Mouse (Mus musculus) spleen, adult 12 weeks (tissue): Measurements from ENCODE around the gene Ttyh3.
A peak's percentile ranks its signal among the peaks of the same experiment; 100 is the strongest.

Experiments
- DNase-seq: peaks from one replicate; pipeline ENCODE4 v3.0.0; 2022; ENCODE audit warnings: low spot score

The Ttyh3 gene

DNA sequence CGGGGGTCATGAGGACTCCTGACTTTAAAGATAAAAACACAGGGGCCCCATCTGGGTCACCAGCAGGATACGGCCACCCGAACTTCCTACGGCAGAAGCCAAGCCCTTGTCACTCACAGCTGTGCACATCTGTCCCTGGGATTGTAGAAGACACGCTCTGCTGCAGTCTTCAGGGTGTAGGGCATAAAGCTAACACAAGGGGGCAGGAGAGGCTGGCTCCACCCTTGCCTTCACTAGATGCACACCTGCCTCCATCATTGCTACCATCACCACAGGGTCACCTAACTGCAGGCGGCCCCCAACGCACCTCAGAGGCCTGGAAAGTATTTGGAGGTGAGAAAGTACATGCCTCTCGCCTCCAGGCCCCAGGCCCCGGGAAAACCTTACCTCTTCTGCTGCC is 19.8 kb downstream of the Ttyh3 start:
- DNase-seq: no peak

DNA sequence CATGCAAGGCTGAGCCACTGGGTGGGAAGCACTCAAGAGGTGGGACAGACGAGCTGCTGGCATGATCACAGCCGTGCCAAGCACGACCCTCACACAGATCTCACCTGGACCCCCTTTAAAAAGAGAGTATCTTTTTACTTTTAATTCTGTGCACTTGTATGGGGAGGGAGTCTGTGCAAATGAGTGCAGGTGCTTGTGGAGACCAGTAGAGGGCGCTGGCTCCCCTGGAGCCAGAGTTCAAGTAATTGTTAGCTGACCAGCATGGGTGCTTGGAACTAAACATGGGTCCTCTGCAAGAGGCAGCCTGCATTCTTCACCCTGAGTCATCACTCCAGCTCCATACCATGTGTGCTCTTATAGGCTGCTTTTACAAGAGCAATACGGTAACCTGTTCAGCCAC is 21.3 kb downstream of the Ttyh3 start:
- DNase-seq: no peak

DNA sequence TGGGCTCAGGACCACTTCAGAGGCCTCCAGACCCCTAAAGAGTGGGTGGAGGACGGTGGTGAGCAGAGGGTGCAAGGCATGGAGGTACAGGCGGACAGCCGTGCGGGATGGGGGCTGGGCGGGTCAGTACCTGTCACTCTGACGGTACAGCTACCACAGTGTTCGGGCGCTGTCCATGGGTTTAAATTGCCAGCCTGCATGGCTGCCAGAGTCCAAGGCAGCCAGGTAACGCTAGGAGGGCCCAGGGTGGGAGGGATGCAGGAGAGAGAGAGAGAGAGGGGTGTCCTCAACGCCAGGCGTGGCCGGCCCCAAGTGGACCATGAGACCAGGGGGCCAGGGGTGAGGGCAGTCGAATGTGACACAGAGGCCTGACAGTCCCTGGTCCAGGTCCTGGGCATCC is 23.9 kb downstream of the Ttyh3 start:
- DNase-seq: no peak

DNA sequence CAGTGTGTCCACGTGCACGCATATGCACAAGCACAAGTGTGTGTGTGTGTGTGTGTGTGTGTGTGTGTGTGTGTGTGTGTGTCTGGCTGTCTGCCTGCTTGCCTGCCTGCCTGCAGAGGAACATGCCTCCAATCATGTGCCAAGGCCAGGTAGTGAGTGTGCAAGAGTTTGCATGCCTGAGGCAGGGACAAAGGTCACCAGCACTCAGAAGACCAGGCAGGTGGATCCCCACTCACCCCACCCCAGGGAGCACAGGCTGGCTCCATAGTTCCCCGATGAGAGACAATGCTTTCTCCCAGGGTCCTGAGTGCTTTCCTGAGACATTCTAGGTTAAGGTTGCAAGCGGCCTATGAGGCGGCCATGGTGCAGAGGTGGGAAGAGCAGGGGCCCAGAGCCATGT is 24.6 kb downstream of the Ttyh3 start:
- DNase-seq: no peak

DNA sequence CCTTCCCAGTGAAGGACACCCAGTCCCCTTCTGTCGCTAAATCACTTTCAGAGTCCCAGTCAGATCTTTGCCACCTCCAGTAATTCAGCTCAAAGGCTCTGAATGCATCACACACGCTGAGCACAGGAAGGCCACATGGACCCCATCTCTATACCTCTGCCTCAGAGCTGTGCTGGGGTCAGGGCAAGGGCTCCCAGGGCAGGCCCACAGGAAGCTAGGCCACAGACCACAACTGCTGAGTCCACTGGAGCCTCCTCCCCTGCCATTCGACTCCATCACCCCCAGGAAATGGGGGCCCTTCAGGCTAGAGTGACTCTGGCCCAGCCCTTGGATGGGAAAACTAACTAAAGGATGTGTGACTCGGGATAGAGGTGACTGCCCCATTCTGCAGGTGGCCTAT is 25.0 kb downstream of the Ttyh3 start:
- no peak for DNase-seq

DNA sequence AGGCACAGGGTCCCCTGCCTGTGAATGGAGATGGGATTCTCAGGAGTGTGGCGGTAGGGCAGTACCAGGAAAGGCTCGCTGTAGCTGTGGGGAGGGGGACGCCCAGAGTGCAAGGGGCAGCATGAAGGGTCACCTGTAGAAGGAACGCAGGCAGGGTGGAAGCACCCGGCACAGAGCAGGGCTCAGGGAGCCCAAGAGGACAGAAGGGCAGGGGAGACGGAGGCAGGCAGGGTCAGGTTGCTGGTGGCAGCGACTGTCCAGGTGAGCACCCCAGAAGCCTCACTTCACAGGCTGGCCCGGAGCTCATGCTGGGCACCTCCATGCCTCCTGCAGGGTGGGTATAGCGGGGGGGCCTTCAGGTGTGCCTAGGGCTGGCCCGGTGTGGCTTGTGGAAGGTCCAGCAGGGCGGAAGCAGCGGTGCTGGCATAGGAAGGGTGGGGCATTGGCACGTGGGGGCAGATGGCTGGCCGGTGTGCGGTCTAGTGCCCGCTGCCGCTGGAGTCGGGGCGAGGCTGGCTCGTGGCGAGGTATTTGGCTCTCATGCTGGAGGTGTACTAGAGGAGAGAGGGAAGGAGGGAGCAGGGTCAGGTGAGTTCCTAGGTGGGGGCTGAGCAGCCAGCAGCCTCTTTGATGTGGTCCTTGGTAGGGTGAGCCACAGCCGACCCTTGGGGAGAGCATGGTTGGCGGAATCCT is 25.7 kb downstream of the Ttyh3 start:
- DNase-seq: no peak

DNA sequence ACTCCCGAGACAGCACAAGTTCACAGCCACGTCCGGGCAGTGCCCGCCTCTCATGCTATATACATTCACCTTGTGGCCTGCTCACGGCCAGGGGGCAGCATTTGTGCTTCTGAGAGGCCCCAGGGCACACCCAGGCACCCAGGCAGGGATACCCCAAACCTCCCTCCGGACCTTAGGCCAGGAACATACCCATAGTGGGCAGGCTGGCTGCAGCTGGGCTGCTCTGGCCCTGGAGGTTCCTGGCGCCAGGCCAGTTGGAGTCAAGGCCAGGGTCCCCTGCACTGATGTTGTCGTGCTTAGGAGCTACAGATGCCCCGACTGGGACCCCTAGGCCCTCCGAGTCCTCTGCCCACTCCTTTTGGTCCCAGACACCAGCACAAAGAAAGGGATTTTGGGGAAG is 27.3 kb downstream of the Ttyh3 start:
- DNase-seq: no peak

DNA sequence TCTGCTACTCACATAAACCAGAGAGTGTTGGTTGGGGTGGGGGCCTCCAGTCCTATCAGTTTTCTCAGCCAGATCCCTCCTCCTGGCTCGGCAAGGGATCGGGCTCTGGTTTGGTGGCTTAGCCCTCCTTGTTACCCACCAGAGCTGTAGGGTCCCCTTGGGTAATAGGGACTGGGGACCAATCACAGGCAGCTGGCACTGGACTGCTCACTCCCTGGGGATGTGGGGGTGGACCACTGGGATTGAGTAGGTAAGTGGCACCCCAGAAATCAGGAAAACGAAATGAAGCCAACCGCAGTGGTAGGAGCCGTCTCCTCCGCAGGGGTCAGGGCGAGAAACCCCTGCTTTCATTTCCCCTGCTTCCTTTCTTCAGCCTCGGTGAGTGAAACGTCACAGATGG is 27.7 kb downstream of the Ttyh3 start:
- DNase-seq: no peak

DNA sequence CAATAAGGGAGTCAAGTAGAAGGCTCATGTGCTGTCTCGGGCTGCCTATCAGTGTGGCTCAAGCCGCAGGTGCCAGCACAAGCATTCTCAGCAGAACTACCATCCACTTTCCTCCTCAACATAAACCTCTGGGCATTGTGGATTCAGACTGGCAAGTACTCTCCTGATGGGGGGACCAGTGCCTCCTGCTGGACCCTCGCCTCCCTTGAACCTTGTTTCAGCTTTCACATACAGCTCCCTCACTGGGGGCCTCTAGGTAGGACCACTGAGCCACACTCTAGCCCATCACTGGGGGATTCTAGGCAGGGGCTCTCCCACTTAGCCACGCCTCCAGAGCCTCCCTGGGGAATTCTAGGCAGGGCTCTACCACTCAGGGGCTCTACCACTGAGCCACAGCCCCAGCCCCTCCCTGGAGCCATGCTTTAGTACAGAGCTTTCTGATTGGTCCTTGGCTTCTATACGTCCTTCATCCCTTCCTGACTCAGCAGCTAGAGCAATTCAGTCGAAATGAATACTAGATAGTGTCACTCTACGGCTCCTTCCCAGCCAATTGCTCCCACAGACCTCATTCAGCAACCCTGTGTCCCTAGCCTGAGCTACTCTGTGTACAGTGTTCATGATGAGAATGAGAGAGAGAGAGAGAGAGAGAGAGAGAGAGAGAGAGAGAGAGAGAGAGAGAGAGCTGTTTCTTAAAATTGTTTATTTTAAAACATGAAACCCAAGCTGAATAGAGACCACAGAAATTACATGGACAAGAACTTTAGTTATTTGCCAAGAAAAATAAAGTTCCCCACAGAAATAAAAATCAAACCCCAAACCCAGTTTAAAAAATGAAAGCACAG is 28.7 kb downstream of the Ttyh3 start:
- DNase-seq: no peak

DNA sequence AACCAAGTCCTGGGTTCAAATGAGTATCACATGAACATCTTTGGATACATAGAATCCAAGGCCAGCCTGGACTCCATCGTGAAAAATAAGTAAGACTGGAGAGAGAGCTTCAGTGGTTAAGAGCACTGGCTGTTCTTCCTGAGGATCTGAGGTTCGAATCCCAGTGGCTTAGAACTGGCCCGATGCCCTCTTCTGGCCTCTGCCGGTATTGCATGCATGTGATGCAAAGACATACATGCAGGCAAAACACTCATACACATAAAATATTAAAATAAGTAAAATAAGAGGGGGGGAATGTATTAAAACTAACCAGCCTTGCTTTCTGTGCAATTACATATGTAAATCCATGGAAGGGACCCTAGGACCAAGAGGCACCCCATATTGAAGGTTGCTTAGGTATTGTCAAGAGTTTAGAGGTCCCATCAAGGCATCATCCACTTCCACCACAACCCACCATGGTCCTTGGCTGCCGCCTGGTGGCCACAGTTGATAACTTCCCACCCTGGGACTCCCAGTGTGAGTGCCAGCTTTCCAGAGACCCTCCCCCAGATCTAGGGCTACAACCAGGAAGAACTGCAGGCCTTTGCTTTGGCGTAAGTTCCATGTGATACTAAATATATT is 29.6 kb downstream of the Ttyh3 start:
- DNase-seq: peak; percentile 72

DNA sequence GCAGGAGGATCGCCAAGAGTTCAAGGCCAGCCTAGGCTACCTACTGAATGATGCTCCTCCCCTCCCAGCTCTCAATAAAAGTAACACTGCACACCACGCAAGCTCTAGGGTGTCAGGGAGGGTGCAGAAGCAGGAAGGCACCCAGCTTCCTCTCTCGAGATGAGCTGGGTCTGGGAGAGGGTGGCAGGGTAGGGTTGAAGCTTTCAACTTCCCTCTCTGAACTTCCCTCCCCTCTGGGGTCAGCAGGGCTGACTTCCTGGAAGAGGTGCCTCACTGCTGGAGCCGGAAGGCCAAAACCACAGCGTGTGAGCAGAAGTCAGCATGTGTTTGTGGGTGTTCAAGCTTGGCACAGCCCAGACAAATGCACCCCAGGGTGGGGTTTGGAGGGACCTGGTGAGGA is 31.1 kb downstream of the Ttyh3 start:
- DNase-seq: peak; percentile 66

DNA sequence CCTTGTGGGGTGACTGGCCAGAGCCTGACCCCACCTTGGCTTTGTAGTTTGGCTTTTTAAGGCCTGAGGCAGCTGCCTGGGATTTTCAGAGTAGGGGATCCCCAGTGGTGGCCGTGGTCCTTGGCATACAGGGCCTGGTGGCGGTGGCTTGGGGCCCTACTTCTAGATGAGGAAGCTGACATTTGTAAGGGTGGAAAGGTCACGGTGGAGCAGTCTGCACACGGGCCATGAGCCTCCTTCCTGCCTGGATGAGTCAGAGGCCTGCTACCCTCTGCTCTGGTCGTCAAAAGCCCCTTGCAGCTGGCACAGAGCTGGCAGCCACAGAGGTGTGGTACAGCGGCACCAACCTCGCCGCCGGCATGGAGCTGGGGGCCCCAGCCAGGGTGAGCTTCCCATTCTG is 32.1 kb downstream of the Ttyh3 start:
- peak; percentile 37 for DNase-seq

DNA sequence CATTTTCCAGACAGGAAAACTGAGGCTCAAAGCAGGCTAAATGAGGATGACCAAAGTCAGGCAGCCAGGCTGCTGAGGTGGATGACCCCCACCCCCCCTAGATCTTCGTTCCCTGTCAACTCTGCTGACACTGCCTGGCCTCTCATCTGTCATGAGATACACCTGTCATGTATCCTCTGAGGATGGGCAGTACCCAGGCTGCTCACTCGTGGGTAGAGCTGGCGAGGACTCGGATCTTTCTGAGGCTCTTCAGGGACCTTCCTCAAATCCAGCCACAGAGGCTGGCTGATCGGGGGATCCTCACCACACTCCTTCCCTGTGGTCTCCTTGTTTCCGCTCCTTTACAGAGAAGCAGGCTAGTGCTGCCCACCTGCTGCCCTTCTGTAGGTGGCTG is 32.7 kb downstream of the Ttyh3 start:
- DNase-seq: no peak

DNA sequence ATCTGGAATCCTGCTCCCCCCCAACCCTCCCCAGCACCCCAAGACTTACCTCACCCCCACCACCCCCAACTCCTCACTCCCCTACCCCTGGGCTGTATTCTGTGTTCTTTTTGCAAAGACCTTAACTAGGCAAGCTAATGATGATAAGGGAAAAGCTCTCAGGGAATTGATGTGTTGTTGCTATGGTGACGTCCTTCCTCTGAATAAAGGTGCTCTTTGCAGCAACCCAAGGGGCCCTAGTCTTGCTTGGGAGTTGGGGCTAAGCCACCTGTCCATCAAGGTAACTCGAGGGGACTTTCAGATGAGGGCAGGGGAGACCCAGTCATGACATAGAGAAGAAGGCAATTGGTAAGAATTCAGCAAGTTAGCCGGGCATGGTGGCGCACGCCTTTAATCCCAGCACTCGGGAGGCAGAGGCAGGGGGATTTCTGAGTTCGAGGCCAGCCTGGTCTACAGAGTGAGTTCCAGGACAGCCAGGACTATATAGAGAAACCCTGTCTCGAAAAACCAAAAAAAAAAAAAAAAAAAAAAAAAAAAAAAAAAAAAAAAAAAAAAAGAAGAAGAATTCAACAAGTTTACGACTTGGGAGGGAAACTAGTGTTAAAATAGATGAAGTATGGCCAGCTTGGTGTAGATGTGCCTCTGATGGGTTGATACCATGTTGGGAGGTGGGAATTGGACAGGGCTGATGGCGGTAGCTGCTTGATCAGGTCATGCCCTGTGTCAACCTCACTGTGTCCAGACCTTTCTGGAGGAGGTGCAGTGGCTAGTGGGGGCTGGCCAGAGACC is 33.3 kb downstream of the Ttyh3 start:
- DNase-seq: no peak

DNA sequence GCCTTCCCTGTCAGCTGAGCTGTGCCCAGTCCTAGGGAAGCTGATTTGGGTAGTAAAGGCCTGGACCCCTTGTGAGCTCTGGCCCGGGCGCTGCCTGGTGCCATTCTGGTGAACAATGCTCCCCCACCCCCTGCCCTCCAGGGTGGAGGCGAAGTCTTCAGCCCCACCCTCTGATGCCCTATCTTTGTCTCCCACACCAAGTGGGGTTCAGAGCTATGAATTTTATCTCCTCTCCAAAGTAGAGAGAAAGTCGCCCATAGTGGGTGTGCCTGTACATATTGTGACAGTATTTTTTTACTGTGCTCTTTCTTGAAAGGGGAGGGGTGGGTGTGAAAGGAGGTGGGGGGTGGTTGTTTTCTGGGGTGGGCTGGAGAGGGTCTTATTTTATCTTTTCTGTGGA is 34.0 kb downstream of the Ttyh3 start:
- DNase-seq: no peak

DNA sequence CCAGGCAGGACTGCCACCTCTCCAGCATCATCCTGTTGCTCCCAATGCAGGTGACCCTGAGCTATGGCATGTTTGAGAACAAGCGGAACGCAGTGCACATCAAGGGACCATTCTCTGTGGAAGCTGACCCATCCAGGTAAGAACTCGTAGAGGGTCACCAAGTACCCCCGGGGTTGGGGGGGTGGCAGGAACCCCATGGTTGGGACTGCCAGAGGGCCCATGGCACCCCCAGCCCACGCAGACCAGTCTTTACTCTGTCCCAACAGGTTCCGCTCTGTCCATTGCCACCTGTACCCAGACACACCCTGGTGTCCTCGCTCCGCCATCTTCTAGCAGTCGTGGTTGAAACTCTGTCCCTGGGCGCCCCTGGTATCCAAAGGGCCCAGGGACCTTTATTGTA is 34.7 kb downstream of the Ttyh3 start:
- DNase-seq: no peak

DNA sequence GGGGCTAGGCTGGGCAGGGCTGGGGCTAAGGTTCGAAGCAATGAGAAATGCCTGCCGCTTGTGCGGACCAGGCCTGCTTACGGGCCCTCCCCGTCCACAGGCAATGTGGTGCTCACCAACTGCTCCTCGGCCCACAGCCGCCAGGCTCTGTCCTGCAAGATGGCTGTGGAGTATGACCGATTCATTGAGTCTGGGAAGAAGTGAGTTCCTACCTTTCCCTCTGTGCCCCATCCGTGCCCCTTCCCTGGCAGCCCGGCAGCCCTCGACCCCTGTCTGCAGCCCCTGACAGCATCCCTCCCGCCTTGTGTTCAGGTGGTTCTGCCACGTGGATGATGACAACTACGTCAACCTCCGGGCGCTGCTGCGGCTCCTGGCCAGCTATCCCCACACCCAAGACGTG is 36.6 kb downstream of the Ttyh3 start:
- DNase-seq: no peak

DNA sequence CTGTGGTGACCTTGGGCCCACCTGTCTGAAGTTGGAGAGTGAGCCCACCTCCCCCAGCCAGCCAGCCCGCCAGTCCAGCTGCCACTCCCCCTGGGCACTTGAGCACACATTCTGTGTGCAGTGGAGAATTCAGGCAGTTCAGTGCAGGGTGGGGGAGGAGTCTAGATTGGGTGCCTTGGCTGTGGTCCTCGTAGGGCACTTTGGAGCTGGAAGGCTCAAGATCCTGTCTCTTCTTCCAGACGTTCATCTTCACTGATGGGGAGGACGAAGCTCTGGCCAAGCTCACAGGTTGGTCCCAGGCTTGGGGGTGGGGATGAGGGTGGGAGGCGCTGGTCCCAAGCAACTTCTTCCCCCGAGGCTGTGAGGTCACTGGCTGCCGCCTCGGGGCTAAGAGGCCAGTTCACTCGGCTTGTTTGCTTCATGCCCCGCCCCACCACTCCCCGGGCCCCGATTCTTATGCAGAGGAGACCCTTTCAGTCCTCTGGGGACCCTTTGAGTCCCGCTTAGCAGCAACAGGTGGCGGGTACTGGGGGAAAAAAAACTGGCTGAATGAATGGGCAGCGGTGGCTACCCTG is 37.1 kb downstream of the Ttyh3 start:
- DNase-seq: no peak

DNA sequence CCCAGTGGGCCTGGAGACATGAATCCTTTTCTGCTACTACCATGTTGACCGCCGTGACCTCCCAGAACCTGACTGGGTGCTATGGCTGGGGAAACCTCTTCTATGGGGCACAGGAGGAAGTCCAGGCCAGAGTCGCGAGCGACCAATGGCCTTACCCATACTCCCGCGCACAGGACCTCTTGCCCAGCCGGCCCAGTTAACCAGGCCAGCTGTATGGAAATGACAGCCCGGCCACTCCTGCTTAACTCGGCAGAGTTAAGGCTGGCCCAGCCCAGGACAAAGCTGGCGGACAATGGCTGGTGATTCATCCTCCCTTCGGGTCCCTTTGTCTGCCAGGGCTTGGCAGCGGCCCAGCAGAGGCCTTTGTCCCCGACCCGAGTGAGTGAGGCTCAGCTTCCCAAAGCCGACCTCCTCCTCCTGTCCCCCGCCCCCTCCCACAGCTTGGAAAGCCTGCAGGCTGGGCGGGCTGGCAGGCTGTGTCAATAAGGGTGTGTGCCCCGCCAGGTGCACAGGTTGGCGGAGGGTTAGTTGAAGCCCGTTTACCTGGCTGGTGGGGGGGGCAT is 37.7 kb downstream of the Ttyh3 start:
- no peak for DNase-seq

DNA sequence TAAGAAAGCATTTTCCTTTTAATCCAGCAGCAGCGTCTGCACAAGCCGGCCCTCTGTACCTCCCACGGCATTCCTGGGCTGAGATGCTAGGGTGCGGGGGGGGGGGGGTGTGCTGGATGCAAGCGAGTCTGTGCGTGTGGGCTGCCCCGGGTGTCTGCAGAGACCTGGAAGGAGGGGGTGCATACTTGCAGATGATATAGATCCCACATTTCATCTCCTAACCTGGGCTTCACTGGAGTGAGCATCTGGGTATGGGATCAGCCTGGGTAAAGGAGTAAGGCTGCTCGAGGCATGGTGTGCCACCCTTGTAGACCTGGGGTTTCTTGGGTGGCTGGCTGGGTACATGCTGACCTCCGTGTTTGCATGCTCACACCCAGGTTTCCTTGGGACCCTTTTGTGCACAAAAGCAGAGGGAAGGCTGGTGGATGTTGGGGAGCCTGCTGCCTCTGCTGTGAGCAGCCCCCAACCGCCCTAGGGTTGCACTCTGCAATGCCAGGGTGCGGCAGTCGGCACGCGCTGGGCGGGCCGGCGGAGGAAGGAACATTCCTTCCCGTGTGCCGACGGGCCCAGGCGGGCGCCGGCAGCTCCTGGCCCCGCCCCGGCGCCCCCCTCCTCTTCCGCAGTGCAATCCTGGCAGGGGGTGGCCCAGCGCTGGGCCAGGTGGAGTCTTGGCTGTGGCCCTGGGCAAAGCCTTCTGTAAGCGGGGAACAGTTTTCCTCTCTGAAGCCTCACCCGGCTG is 38.4 kb downstream of the Ttyh3 start:
- DNase-seq: no peak
